Mouse (Mus musculus): ENCODE measurements at regions not wholly inside any gene's neighbourhood (a gene's known extent, or its start where the extent isn't known, plus 50 kb on each side); places are given as distances from the start of the nearest gene placed in this dataset.

DNA sequence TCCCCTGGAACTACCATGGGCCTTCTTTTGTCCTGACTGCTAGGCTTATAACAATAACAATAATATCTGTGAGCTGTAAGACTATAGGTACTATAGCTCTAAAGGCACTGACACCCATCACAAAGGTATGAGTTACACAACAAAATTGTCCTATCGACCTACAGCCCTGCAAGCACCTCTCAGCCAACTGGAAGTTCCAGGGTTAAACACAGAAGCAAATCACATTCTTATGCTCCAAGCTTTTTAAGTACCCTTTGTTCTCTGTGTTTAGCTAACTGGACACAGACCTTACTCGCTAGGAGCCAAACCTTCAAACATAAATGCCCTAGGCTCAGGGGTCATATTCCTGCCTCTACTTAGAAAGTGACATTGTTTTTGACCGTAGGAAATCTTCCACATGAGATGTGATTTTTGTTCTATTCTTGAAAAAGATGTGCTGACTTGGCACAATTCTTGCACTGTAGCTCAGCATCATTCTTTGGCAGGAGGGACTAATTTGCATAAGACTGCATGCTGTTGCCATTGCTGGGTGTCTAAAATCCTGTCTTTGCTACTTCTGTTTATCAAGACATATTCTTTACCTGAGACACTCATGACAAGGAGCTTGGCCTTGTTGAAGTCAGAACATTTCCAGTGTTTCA is 66.8 kb upstream of the Tbl1x start:
- DNase-seq: no peak

DNA sequence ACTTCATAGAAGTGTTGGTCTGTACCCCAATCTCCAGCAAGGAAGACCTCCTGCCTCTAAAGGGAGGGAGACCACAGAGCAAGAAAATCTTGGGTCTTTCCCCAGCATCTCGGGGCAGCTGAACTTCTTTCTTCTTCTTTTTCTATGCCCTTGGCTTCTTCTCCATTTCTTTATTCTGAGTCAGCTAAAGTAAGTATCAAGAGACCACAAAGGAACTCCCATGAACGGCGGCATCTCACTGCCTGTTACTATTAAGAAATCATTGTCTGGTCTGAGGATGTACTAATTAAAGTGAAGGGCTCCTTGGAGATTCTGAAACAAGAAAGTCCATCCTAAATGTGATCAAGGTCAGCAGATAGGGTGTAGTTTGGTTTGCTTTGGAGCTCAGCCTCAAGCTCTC is 64.1 kb upstream of the Tbl1x start:
- no peak for DNase-seq

DNA sequence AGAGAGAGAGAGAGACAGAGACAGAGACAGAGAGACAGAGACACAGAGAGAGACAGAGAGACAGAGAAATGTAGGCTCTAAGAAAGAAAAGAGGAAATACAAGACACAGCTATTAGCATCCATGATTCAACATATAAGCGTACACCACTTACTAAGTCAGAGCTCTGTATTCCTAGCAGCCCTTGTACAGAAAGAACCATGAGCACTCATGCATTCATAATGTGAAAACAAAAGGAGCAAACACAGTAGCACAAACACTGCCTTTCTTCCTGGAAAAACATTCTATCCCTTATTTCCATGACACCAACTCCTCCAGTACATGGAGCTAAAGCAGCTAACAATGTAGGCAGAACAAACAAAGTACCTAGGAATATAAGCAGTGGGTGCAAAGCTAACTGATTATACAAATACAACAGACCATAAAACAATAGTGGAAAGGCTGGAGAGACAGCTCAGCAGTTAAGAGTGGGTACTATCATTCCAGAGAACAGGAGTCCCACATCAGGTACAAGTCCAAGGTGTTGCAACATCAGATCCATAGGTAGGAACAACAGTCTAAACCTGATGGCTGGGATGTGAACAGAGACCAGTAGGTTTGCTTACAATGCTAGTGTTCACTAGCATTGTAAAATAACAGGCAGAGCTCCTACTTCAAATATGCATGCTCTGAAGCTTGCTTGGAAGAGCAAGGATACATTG is 58.7 kb upstream of the Tbl1x start:
- no peak for DNase-seq
